Mouse (Mus musculus): ENCODE measurements at regions not wholly inside any gene's neighbourhood (a gene's known extent, or its start where the extent isn't known, plus 50 kb on each side); places are given as distances from the start of the nearest gene placed in this dataset.

- TF ChIP-seq POLR2A (IDR thresholded peaks at IDR 0.05; ENCODE audit: low read depth, low read length) (no peak), CTCF (IDR thresholded peaks at IDR 0.05; ENCODE audit: borderline replicate concordance, insufficient read depth, low read length) (no peak)
- Histone ChIP-seq H3K27ac (ENCODE audit: insufficient read depth, low read length) (peak overlapping the region; percentile 68), H3K4me3 (ENCODE audit: insufficient read depth, low read length) (no peak overlapping the region), H3K4me1 (ENCODE audit: control insufficient read depth, insufficient read depth, low read length) (peaks cover 8% of the 10 kb centered on the region)
Observed at GRCm38 (mm10) chr8:128210761-128211160, 147.6 kb upstream of the Nrp1 start.

GRCm38 (mm10) chr8:128212223-128212622 is 146.2 kb upstream of the Nrp1 start:
- Histone ChIP-seq H3K4me1 (ENCODE audit: control insufficient read depth, insufficient read depth, low read length) (peaks cover 6% of the 10 kb centered on the region), H3K4me3 (ENCODE audit: insufficient read depth, low read length) (no peak overlapping the region), H3K27ac (ENCODE audit: insufficient read depth, low read length) (no peak overlapping the region)
- no peak for TF ChIP-seq POLR2A (IDR thresholded peaks at IDR 0.05; ENCODE audit: low read depth, low read length)
- no peak for TF ChIP-seq CTCF (IDR thresholded peaks at IDR 0.05; ENCODE audit: borderline replicate concordance, insufficient read depth, low read length)

GRCm38 (mm10) chr8:128214256-128214655 is 144.1 kb upstream of the Nrp1 start:
- H3K4me3 ChIP-seq (ENCODE audit: insufficient read depth, low read length), result no peak overlapping the region
- peaks cover 5% of the 10 kb centered on the region for H3K4me1 ChIP-seq (ENCODE audit: control insufficient read depth, insufficient read depth, low read length)
- TF ChIP-seq CTCF (IDR thresholded peaks at IDR 0.05; ENCODE audit: borderline replicate concordance, insufficient read depth, low read length) (no peak), POLR2A (IDR thresholded peaks at IDR 0.05; ENCODE audit: low read depth, low read length) (no peak)
- H3K27ac ChIP-seq (ENCODE audit: insufficient read depth, low read length), result no peak overlapping the region

GRCm38 (mm10) chr8:128218886-128219285 is 139.5 kb upstream of the Nrp1 start:
- TF ChIP-seq CTCF (IDR thresholded peaks at IDR 0.05; ENCODE audit: borderline replicate concordance, insufficient read depth, low read length), result no peak
- no peak for TF ChIP-seq POLR2A (IDR thresholded peaks at IDR 0.05; ENCODE audit: low read depth, low read length)
- Histone ChIP-seq H3K27ac (ENCODE audit: insufficient read depth, low read length) (peak overlapping the region; percentile 28; the same call in 1 of the 2 replicates), H3K4me3 (ENCODE audit: insufficient read depth, low read length) (no peak overlapping the region), H3K4me1 (ENCODE audit: control insufficient read depth, insufficient read depth, low read length) (peaks cover 6% of the 10 kb centered on the region)

GRCm38 (mm10) chr8:128219539-128219938 is 138.9 kb upstream of the Nrp1 start:
- TF ChIP-seq POLR2A (IDR thresholded peaks at IDR 0.05; ENCODE audit: low read depth, low read length), result no peak
- Histone ChIP-seq H3K4me3 (ENCODE audit: insufficient read depth, low read length) (no peak overlapping the region), H3K27ac (ENCODE audit: insufficient read depth, low read length) (no peak overlapping the region), H3K4me1 (ENCODE audit: control insufficient read depth, insufficient read depth, low read length) (peaks cover 5% of the 10 kb centered on the region; the same call in 1 of the 2 replicates)

GRCm38 (mm10) chr8:128223092-128223491 is 135.3 kb upstream of the Nrp1 start:
- Histone ChIP-seq H3K27ac (ENCODE audit: insufficient read depth, low read length) (no peak overlapping the region), H3K4me1 (ENCODE audit: control insufficient read depth, insufficient read depth, low read length) (peaks cover 3% of the 10 kb centered on the region; the same call in 1 of the 2 replicates), H3K4me3 (ENCODE audit: insufficient read depth, low read length) (no peak overlapping the region)
- TF ChIP-seq CTCF (IDR thresholded peaks at IDR 0.05; ENCODE audit: borderline replicate concordance, insufficient read depth, low read length) (no peak), POLR2A (IDR thresholded peaks at IDR 0.05; ENCODE audit: low read depth, low read length) (no peak)

- Histone ChIP-seq H3K27ac (ENCODE audit: insufficient read depth, low read length) (no peak overlapping the region), H3K4me1 (ENCODE audit: control insufficient read depth, insufficient read depth, low read length) (peaks cover 3% of the 10 kb centered on the region; the same call in 1 of the 2 replicates), H3K4me3 (ENCODE audit: insufficient read depth, low read length) (no peak overlapping the region)
- no peak for TF ChIP-seq POLR2A (IDR thresholded peaks at IDR 0.05; ENCODE audit: low read depth, low read length)
- TF ChIP-seq CTCF (IDR thresholded peaks at IDR 0.05; ENCODE audit: borderline replicate concordance, insufficient read depth, low read length), result no peak
Observed at GRCm38 (mm10) chr8:128223522-128223921, 134.9 kb upstream of the Nrp1 start.

- Histone ChIP-seq H3K4me3 (ENCODE audit: insufficient read depth, low read length) (no peak overlapping the region), H3K27ac (ENCODE audit: insufficient read depth, low read length) (no peak overlapping the region), H3K4me1 (ENCODE audit: control insufficient read depth, insufficient read depth, low read length) (no peaks in the 10 kb centered on the region)
- TF ChIP-seq POLR2A (IDR thresholded peaks at IDR 0.05; ENCODE audit: low read depth, low read length) (no peak), CTCF (IDR thresholded peaks at IDR 0.05; ENCODE audit: borderline replicate concordance, insufficient read depth, low read length) (no peak)
Observed at GRCm38 (mm10) chr8:128225123-128225522, 133.3 kb upstream of the Nrp1 start.

- Histone ChIP-seq H3K4me1 (ENCODE audit: control insufficient read depth, insufficient read depth, low read length) (peaks cover 2% of the 10 kb centered on the region; the same call in 1 of the 2 replicates), H3K4me3 (ENCODE audit: insufficient read depth, low read length) (no peak overlapping the region), H3K27ac (ENCODE audit: insufficient read depth, low read length) (no peak overlapping the region)
- TF ChIP-seq POLR2A (IDR thresholded peaks at IDR 0.05; ENCODE audit: low read depth, low read length) (no peak), CTCF (IDR thresholded peaks at IDR 0.05; ENCODE audit: borderline replicate concordance, insufficient read depth, low read length) (no peak)
Observed at GRCm38 (mm10) chr8:128235071-128235470, 123.3 kb upstream of the Nrp1 start.

GRCm38 (mm10) chr8:128235527-128235926 is 122.9 kb upstream of the Nrp1 start:
- H3K4me3 ChIP-seq (ENCODE audit: insufficient read depth, low read length), result no peak overlapping the region
- no peak overlapping the region for H3K27ac ChIP-seq (ENCODE audit: insufficient read depth, low read length)
- peaks cover 2% of the 10 kb centered on the region; the same call in 1 of the 2 replicates for H3K4me1 ChIP-seq (ENCODE audit: control insufficient read depth, insufficient read depth, low read length)
- TF ChIP-seq CTCF (IDR thresholded peaks at IDR 0.05; ENCODE audit: borderline replicate concordance, insufficient read depth, low read length), result no peak

- TF ChIP-seq POLR2A (IDR thresholded peaks at IDR 0.05; ENCODE audit: low read depth, low read length) (no peak), CTCF (IDR thresholded peaks at IDR 0.05; ENCODE audit: borderline replicate concordance, insufficient read depth, low read length) (no peak)
- Histone ChIP-seq H3K4me1 (ENCODE audit: control insufficient read depth, insufficient read depth, low read length) (peaks cover 2% of the 10 kb centered on the region; the same call in 1 of the 2 replicates), H3K27ac (ENCODE audit: insufficient read depth, low read length) (no peak overlapping the region), H3K4me3 (ENCODE audit: insufficient read depth, low read length) (no peak overlapping the region)
Observed at GRCm38 (mm10) chr8:128236097-128236496, 122.3 kb upstream of the Nrp1 start.
